Mouse (Mus musculus) ES-E14 (cell line): ENCODE results near the gene Ltbp1.

Experiments
- CHD2 ChIP-seq: IDR thresholded peaks from 2 replicates; pipeline ENCODE4 v1.6.1; 2014; ENCODE audit warnings: mild to moderate bottlenecking, low read depth, low read length, inconsistent platforms
- HCFC1 ChIP-seq: IDR thresholded peaks from 2 replicates; pipeline ENCODE4 v1.6.1; 2012; ENCODE audit warnings: low read length, inconsistent platforms, borderline replicate concordance; ENCODE audit not compliant: insufficient read depth
- MAFK ChIP-seq: IDR thresholded peaks from 2 replicates; pipeline ENCODE4 v1.6.1; 2014; ENCODE audit warnings: mild to moderate bottlenecking, low read depth, low read length, inconsistent platforms; ENCODE audit not compliant: insufficient read depth
- ZC3H11A ChIP-seq: IDR thresholded peaks from 2 replicates; pipeline ENCODE4 v1.6.1; 2012; ENCODE audit warnings: low read depth, mild to moderate bottlenecking, inconsistent platforms, low read length, borderline replicate concordance
- ZNF384 ChIP-seq: IDR thresholded peaks from 2 replicates; pipeline ENCODE4 v1.6.1; 2012; ENCODE audit warnings: low read depth, low read length, inconsistent platforms

- TF ChIP-seq ZC3H11A (no peak), MAFK (no peak), HCFC1 (no peak), CHD2 (no peak), ZNF384 (no peak)
Measured at GRCm38 (mm10) chr17:75055235-75055634, 49.9 kb downstream of the Ltbp1 start.
